Mouse (Mus musculus) hindbrain, embryonic 11.5 days (tissue): ENCODE measurements at regions not wholly inside any gene's neighbourhood (a gene's known extent, or its start where the extent isn't known, plus 50 kb on each side); places are given as distances from the start of the nearest gene placed in this dataset.

Experiments used
- ATAC-seq: fragments of 200-750 bp; cut with Nextera tagmentation; 2 replicates; pipeline ENCODE4 v1.8.0; 2017; ENCODE audit warnings: mild to moderate bottlenecking, moderate TSS enrichment, moderate library complexity; ENCODE audit not compliant: low FRiP score
- DNase-seq: peaks from one replicate; pipeline ENCODE4 v3.0.0-alpha.2; 2015; ENCODE audit warnings: low spot score
- H3K27ac ChIP-seq: fragments of 300-500 bp; sonication (generic); 2 replicates; pipeline ENCODE4 v1.5.1; 2014; ENCODE audit warnings: mild to moderate bottlenecking, low read depth, low read length
- H3K27me3 ChIP-seq: fragments of 300-500 bp; sonication (generic); 2 replicates; pipeline ENCODE4 v1.6.1; 2014; ENCODE audit warnings: mild to moderate bottlenecking, low read length, moderate library complexity, mixed read lengths; ENCODE audit not compliant: control insufficient read depth, insufficient read depth
- H3K36me3 ChIP-seq: fragments of 300-500 bp; sonication (generic); 2 replicates; pipeline ENCODE4 v1.6.1; 2014; ENCODE audit warnings: mild to moderate bottlenecking, low read length, moderate library complexity, mixed read lengths; ENCODE audit not compliant: control insufficient read depth, insufficient read depth
- H3K4me1 ChIP-seq: fragments of 300-500 bp; sonication (generic); replicated peaks from 2 replicates; pipeline ENCODE4 v1.6.1; 2014; ENCODE audit warnings: low read length, mixed read lengths; ENCODE audit not compliant: control insufficient read depth, insufficient read depth
- H3K4me2 ChIP-seq: fragments of 300-500 bp; sonication (generic); replicated peaks from 2 replicates; pipeline ENCODE4 v1.6.1; 2014; ENCODE audit warnings: mild to moderate bottlenecking, low read depth, low read length
- H3K4me3 ChIP-seq: fragments of 300-500 bp; sonication (generic); 2 replicates; pipeline ENCODE4 v1.5.1; 2014; ENCODE audit warnings: low read depth, low read length
- H3K9ac ChIP-seq: fragments of 300-500 bp; sonication (generic); 2 replicates; pipeline ENCODE4 v1.6.1; 2014; ENCODE audit warnings: low read depth, low read length
- H3K9me3 ChIP-seq: fragments of 300-500 bp; sonication (generic); 2 replicates; pipeline ENCODE4 v1.6.1; 2016; ENCODE audit warnings: low read length; ENCODE audit not compliant: control insufficient read depth
- WGBS: fragments of 180-500 bp; shearing (Covaris S2); extraction: QIAGEN DNeasy Blood & Tissue Kit; methylation state at CpG from one replicate; pipeline ENCODE4 v1.1.7; 2014; 5-methylcytosine and 5-hydroxymethylcytosine counted together

DNA sequence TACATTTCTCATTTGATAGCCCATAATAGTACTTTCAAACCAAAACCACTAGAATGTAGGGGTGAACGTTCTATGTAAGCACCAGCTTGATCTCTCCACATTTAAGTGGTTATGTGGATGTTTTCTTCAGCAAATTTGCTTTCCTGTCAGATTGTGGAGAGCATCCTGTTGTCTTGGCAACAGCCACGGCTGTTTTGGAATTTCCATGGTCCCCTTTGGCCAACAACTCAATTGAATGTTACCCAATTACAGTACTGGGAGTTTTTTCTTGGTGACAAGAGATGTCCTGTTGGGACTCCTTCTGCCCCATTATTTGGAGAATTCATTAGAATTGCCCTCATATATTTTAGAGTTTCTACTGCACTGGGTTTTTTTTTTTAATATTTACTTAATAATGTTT lies 503.2 kb downstream of the Ndufa4 start:
- 53% methylated on average over 2 of the region's 2 CpGs for WGBS
- no peaks in the 10 kb centered on the region for H3K36me3 ChIP-seq
- H3K4me2 ChIP-seq: no peak overlapping the region

DNA sequence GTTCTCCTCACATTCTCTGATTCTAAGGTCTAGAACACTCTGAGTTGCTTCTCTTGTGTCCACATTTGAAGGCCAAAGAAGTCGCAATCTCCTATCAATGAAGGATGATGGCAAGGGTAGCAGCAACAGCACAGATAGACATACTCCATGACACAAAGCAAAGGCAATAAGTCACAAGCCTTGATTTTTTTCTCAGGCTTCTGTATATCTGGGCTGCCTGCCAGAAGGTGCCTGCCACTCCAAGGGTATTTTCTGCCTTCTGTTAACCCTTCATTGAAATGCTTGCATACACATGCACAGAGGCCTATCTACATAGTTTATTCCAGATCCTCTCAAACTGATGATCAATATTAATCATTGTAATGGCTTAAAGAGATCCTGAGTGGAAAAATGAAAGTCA lies 548.2 kb downstream of the Ndufa4 start:
- WGBS: 88% methylated on average over 1 of the region's 1 CpGs
- H3K9me3 ChIP-seq: no peaks in the 10 kb centered on the region
- H3K27ac ChIP-seq: no peak overlapping the region
- no peaks in the 10 kb centered on the region for H3K36me3 ChIP-seq
- H3K4me1 ChIP-seq: no peaks in the 10 kb centered on the region
- no peak overlapping the region for H3K4me2 ChIP-seq
- DNase-seq: no peak
- no peak overlapping the region for H3K4me3 ChIP-seq
- no peak for ATAC-seq
- H3K9ac ChIP-seq: no peak overlapping the region
- no peaks in the 10 kb centered on the region for H3K27me3 ChIP-seq

More for the DNA sequence above, 503.2 kb downstream of the Ndufa4 start:
- no peak overlapping the region for H3K4me3 ChIP-seq
- H3K9ac ChIP-seq: no peak overlapping the region
- ATAC-seq: no peak
- no peaks in the 10 kb centered on the region for H3K9me3 ChIP-seq
- no peaks in the 10 kb centered on the region for H3K4me1 ChIP-seq
- H3K27ac ChIP-seq: no peak overlapping the region
- DNase-seq: no peak
- no peaks in the 10 kb centered on the region for H3K27me3 ChIP-seq

DNA sequence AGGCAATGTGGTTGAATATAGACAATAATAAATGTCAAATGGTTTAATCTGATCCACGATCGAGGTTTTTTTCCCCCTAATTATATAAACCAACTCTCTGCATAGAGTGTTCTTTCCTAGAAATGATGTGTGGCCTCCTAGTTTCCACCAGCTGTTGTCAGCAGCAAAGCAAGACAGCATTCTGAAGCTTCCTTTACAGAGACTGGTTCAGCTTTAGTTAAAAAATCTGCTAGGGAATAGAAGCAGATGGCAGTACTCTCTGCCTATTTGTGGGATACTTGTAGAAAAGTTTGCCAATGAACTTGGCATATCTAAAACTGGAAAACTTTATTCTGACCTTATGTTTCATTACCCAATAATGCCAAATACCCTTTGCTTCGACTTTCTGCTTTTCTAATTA lies 553.7 kb downstream of the Ndufa4 start:
- no peaks in the 10 kb centered on the region for H3K36me3 ChIP-seq
- no peak for ATAC-seq
- WGBS: 77% methylated on average over 3 of the region's 3 CpGs
- no peaks in the 10 kb centered on the region for H3K4me1 ChIP-seq
- H3K27me3 ChIP-seq: no peaks in the 10 kb centered on the region
- no peak overlapping the region for H3K9ac ChIP-seq
- DNase-seq: no peak
- H3K4me3 ChIP-seq: no peak overlapping the region
- no peak overlapping the region for H3K27ac ChIP-seq
- no peak overlapping the region for H3K4me2 ChIP-seq
- H3K9me3 ChIP-seq: no peaks in the 10 kb centered on the region

DNA sequence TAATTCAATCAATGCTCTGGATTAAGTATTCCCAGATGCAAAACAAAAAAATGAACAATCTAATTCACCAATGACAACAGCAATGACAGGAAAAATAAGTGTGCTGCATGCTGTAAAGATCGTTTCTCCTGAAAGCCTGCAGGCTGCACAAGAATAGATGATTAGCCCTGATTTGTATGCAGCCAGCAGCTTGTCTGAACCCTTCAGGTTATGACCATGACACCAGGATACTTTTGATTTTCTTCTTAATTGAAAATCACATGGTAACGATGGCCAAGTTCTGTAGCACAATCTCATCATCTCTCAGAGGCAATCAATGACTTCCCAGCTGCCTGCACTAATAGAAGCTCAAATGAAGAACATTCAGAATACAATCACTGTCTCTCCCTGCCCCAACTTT lies 573.2 kb downstream of the Ndufa4 start:
- DNase-seq (no peak), ATAC-seq (peak; percentile 57)
- Histone ChIP-seq H3K27me3 (no peaks in the 10 kb centered on the region), H3K9ac (no peak overlapping the region), H3K27ac (no peak overlapping the region), H3K4me1 (no peaks in the 10 kb centered on the region), H3K36me3 (no peaks in the 10 kb centered on the region), H3K4me2 (no peak overlapping the region), H3K4me3 (no peak overlapping the region), H3K9me3 (no peaks in the 10 kb centered on the region)
- 60% methylated on average over 2 of the region's 2 CpGs for WGBS

DNA sequence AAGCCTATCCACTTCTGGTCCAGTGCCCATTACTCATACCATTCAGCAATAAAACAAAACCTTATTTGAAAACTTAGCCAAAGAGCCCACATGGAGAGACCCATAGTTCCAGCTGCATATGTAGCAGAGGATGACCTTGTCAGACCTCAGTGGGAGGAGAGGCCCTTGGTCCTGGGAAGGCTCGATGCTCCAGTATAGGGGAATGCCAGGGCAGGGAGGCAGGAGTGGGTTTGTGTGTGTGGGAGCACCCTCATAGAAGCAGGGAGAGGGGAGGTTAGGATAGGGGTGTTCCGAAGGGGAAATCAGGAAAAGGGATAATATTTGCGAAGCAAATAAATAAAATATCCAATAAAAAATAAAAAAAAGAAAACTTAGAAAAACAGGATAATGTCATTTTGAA lies 593.6 kb downstream of the Ndufa4 start:
- 86% methylated on average over 3 of the region's 3 CpGs for WGBS
- H3K27me3 ChIP-seq: no peaks in the 10 kb centered on the region
- H3K4me2 ChIP-seq: no peak overlapping the region
- no peaks in the 10 kb centered on the region for H3K36me3 ChIP-seq
- no peaks in the 10 kb centered on the region for H3K4me1 ChIP-seq
- DNase-seq (no peak), ATAC-seq (no peak)
- no peaks in the 10 kb centered on the region for H3K9me3 ChIP-seq
- no peak overlapping the region for H3K9ac ChIP-seq
- H3K4me3 ChIP-seq: no peak overlapping the region
- H3K27ac ChIP-seq: no peak overlapping the region

DNA sequence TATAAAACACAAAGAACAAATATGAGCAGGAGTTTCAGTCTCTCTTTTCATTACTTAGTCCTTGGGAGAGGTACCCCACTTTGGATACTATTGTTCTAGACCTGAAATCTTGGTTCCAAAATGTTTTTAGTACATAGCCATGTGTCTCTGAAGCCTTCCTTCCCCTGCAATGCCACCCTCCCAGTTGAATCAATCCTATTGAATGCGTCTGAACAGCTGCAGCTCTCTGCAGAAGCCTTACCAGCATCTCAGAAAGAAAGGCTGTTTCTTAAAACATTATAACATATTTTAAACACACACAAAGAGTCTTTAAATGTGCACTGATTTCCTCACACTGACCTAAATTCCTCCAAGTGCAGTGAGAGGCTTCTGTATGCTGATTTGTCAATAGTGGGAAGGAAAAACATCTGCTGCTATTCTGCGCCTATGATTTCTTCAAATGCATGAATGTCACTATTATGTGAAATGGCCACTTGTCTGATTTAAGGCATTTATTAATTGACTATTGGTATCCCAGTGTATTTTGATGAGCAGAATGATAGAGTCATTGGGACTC lies 601.2 kb downstream of the Ndufa4 start:
- no peaks in the 10 kb centered on the region for H3K27me3 ChIP-seq
- WGBS: 90% methylated on average over 2 of the region's 2 CpGs
- H3K4me2 ChIP-seq: no peak overlapping the region
- no peak overlapping the region for H3K9ac ChIP-seq
- DNase-seq (no peak), ATAC-seq (no peak)
- H3K9me3 ChIP-seq: no peaks in the 10 kb centered on the region
- no peaks in the 10 kb centered on the region for H3K4me1 ChIP-seq
- no peak overlapping the region for H3K27ac ChIP-seq
- no peaks in the 10 kb centered on the region for H3K36me3 ChIP-seq
- no peak overlapping the region for H3K4me3 ChIP-seq

DNA sequence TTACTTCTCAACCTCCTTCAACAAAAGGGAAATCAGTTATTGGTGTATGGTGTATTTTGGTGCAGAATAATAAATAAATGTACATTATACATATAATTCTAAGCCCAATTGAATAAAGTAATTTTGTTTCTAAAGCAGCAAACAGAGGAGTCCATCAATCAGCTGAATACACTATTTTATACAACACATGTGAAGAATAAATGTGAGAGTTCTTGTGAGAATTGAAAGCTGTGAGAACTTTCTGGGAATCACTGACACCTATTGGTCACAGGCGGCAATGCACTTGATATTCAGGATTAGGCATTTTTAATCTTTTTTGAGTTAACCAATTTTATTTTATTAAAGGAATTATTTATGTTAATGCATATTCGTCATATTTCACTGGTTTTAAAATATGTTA lies 623.3 kb downstream of the Ndufa4 start:
- Histone ChIP-seq H3K9me3 (no peaks in the 10 kb centered on the region), H3K4me1 (no peaks in the 10 kb centered on the region), H3K36me3 (no peaks in the 10 kb centered on the region), H3K9ac (no peak overlapping the region), H3K4me3 (no peak overlapping the region), H3K4me2 (no peak overlapping the region), H3K27ac (no peak overlapping the region), H3K27me3 (no peaks in the 10 kb centered on the region)
- ATAC-seq: no peak
- DNase-seq: peak; percentile 23
- WGBS: 0% methylated on average over 2 of the region's 2 CpGs

DNA sequence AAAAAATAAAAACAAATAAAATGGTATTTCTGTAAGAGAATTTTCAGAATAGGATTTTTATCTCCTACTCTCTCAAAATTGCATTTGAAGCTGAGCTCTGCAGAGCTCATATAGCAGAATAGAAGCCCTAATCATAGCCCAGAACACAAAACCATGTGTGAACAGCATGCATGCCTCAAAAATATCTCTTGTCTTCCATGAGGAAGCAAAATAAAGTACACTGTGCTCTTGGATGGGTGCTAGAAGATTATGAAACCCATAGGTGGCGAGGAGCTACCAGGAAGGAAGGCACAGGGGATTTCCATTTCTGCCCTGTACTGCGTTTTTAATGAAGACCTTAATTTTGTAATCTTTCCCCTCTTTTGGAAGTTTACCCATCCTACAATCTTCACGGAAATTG lies 632.1 kb downstream of the Ndufa4 start:
- no peaks in the 10 kb centered on the region for H3K27me3 ChIP-seq
- H3K4me1 ChIP-seq: no peaks in the 10 kb centered on the region
- no peak overlapping the region for H3K9ac ChIP-seq
- H3K27ac ChIP-seq: no peak overlapping the region
- WGBS: 74% methylated on average over 3 of the region's 3 CpGs
- ATAC-seq (no peak), DNase-seq (no peak)
- no peak overlapping the region for H3K4me2 ChIP-seq
- no peaks in the 10 kb centered on the region for H3K9me3 ChIP-seq
- no peaks in the 10 kb centered on the region for H3K36me3 ChIP-seq
- no peak overlapping the region for H3K4me3 ChIP-seq
